Comparison of ENCODE assay signal across 18 mouse cellular contexts in genomic region chr3:105918355-105918745, GRCm38 (mm10). TPM values are rescaled to one million over a fixed set of nuclear protein-coding genes. Genes with fewer than 3 reads are reported as not detected.
"Had no signal": no experiment of that assay in that cellular context is flagged by ENCODE, and none has a peak within 500 bp of the region (broad histone marks: within the 10 kb centered on the region; RNA-seq: fewer than 3 reads in every experiment).

No protein-coding gene starts in this region.

- H3K9me3 ChIP-seq: limb, embryonic 13.5 days; midbrain, embryonic 10.5 days; midbrain, embryonic 15.5 days; neural tube, embryonic 13.5 days; stomach, embryonic 15.5 days had no signal

- H3K4me1 ChIP-seq: limb, embryonic 13.5 days; midbrain, embryonic 15.5 days; neural tube, embryonic 13.5 days; stomach, embryonic 15.5 days had no signal

- H3K36me3 ChIP-seq: limb, embryonic 13.5 days; midbrain, embryonic 10.5 days; midbrain, embryonic 15.5 days; neural tube, embryonic 13.5 days; stomach, embryonic 15.5 days had no signal

- DNase-seq: kidney, postnatal 36 days; layer of hippocampus, adult 9-11 months; layer of hippocampus, postnatal 36 days; left cerebral cortex, postnatal 4 days; lung, adult 18-20 months; right cerebral cortex, postnatal 14 days; thymus, adult 2 months; thymus, postnatal 25 days had no signal

- ATAC-seq: midbrain, embryonic 15.5 days had no signal

- H3K4me2 ChIP-seq: limb, embryonic 13.5 days; midbrain, embryonic 15.5 days; neural tube, embryonic 13.5 days; stomach, embryonic 15.5 days had no signal

- H3K9ac ChIP-seq: limb, embryonic 13.5 days; liver, embryonic 14.5 days; midbrain, embryonic 15.5 days; neural tube, embryonic 13.5 days; stomach, embryonic 15.5 days had no signal

- H3K4me3 ChIP-seq: limb, embryonic 13.5 days; midbrain, embryonic 10.5 days; midbrain, embryonic 15.5 days; neural tube, embryonic 13.5 days; stomach, embryonic 15.5 days had no signal

- H3K27ac ChIP-seq: limb, embryonic 13.5 days; liver, embryonic 14.5 days; midbrain, embryonic 10.5 days; midbrain, embryonic 15.5 days; neural tube, embryonic 13.5 days; stomach, embryonic 15.5 days had no signal

- H3K27me3 ChIP-seq: limb, embryonic 13.5 days; midbrain, embryonic 15.5 days; neural tube, embryonic 13.5 days; stomach, embryonic 15.5 days had no signal

RNA-seq across cellular contexts. Expression of gene I830077J02Rik, which starts 14.1 kb away (rescaled TPM):
- polyA plus RNA-seq: testis, adult 2 months had no signal

RNA-seq across cellular contexts. Expression of gene Tmigd3, which starts 47.6 kb away (rescaled TPM):
- total RNA-seq: layer of hippocampus, postnatal 36 days; left cerebral cortex, postnatal 4 days; liver, adult 2 months had no signal
- polyA plus RNA-seq: kidney, embryonic 16.5 days; limb, embryonic 13.5 days; lung, embryonic 16.5 days; midbrain, embryonic 10.5 days; midbrain, embryonic 15.5 days; neural tube, embryonic 13.5 days had no signal

RNA-seq across cellular contexts. Expression of gene Adora3, which starts 47.7 kb away (rescaled TPM):
- polyA plus RNA-seq: kidney, embryonic 16.5 days; liver, adult 2 months; midbrain, embryonic 10.5 days; neural tube, embryonic 13.5 days had no signal
